Mouse (Mus musculus) C2C12 (cell line): ENCODE measurements at regions not wholly inside any gene's neighbourhood (a gene's known extent, or its start where the extent isn't known, plus 50 kb on each side); places are given as distances from the start of the nearest gene placed in this dataset.

ENCODE experiments used
- CEBPB ChIP-seq: IDR thresholded peaks from one replicate; pipeline ENCODE4 v1.6.1; 2011; ENCODE audit warnings: low read depth, mild to moderate bottlenecking, control low read depth, moderate library complexity
- CTCF ChIP-seq: IDR thresholded peaks from one replicate; pipeline ENCODE4 v1.5.1; 2011; ENCODE audit not compliant: control insufficient read depth, insufficient read depth, insufficient read length
- USF1 ChIP-seq: IDR thresholded peaks from one replicate; pipeline ENCODE4 v1.6.1; 2011; ENCODE audit warnings: low read depth, mild to moderate bottlenecking, control low read depth, moderate library complexity

- TF ChIP-seq CTCF (no peak), USF1 (no peak), CEBPB (no peak)
These were observed 61.8 kb upstream of the Zeb2 start for GRCm38 (mm10) chr2:45178849-45179453.
